Mouse (Mus musculus) ES-Bruce4 (cell line): ENCODE data around the gene Gtf2i. TPM values are rescaled to one million over a fixed set of nuclear protein-coding genes. Genes with fewer than 3 reads are reported as not detected.

ENCODE experiments used
- H3K27ac ChIP-seq: 2 replicates; pipeline ENCODE4 v1.5.1; 2012; ENCODE audit warnings: low read length, inconsistent platforms; ENCODE audit not compliant: insufficient read depth
- H3K27me3 ChIP-seq: 2 replicates; pipeline ENCODE4 v1.6.1; 2012; ENCODE audit warnings: mild to moderate bottlenecking, low read length, inconsistent platforms; ENCODE audit not compliant: control insufficient read depth, poor library complexity, insufficient read depth, severe bottlenecking
- H3K36me3 ChIP-seq: 2 replicates; pipeline ENCODE4 v1.6.1; 2012; ENCODE audit warnings: inconsistent platforms, mild to moderate bottlenecking, low read length, moderate library complexity; ENCODE audit not compliant: control insufficient read depth, poor library complexity, insufficient read depth, severe bottlenecking
- H3K4me1 ChIP-seq: one replicate; pipeline ENCODE4 v1.8.1; 2011; ENCODE audit warnings: low read length; ENCODE audit not compliant: control insufficient read depth, insufficient read depth
- H3K4me3 ChIP-seq: 2 replicates; pipeline ENCODE4 v1.5.1; 2011; ENCODE audit warnings: low read depth, mild to moderate bottlenecking, low read length
- H3K9ac ChIP-seq: 2 replicates; pipeline ENCODE4 v1.6.1; 2012; ENCODE audit warnings: low read depth, mild to moderate bottlenecking, inconsistent platforms; ENCODE audit not compliant: poor library complexity, severe bottlenecking
- H3K9me3 ChIP-seq: replicated peaks from 2 replicates; pipeline ENCODE4 v1.6.1; 2012; ENCODE audit warnings: mild to moderate bottlenecking, low read length, inconsistent platforms; ENCODE audit not compliant: control insufficient read depth, poor library complexity, insufficient read depth, severe bottlenecking
- CTCF ChIP-seq: IDR thresholded peaks from one replicate; pipeline ENCODE4 v1.8.1; 2011; ENCODE audit warnings: low read depth, low read length
- EP300 ChIP-seq: IDR thresholded peaks from 2 replicates; pipeline ENCODE4 v1.6.1; 2011; ENCODE audit warnings: low read depth, low read length; ENCODE audit not compliant: insufficient read depth
- POLR2A ChIP-seq: IDR thresholded peaks from one replicate; pipeline ENCODE4 v1.8.1; 2011; ENCODE audit warnings: low read length; ENCODE audit not compliant: insufficient read depth
- polyA plus RNA-seq: library from polyadenylated mRNA; stranded (reverse); fragments of >200 nt; gene quantifications from 2 replicates; pipeline ENCODE4 v1.2.4, GENCODE M21; 2011; ENCODE audit warnings: low read depth; ENCODE audit not compliant: missing spikeins, insufficient read depth, insufficient read length

Gtf2i gene
- polyA plus RNA-seq, 1 experiment: 242 TPM

- no peak overlapping the region for H3K9ac ChIP-seq
- H3K36me3 ChIP-seq: peaks cover 68% of the 10 kb centered on the region
- H3K27me3 ChIP-seq: no peaks in the 10 kb centered on the region
- H3K27ac ChIP-seq: no peak overlapping the region
- no peaks in the 10 kb centered on the region for H3K9me3 ChIP-seq
- no peak overlapping the region for H3K4me3 ChIP-seq
- H3K4me1 ChIP-seq: peaks cover 1% of the 10 kb centered on the region
- TF ChIP-seq POLR2A (no peak), EP300 (no peak), CTCF (no peak)
These were observed 70.7 kb downstream of the Gtf2i start for GRCm38 (mm10) chr5:134243661-134244436.

GRCm38 (mm10) chr5:134241831-134242230, 72.7 kb downstream of the Gtf2i start:
- Histone ChIP-seq H3K27me3 (no peaks in the 10 kb centered on the region), H3K9ac (no peak overlapping the region), H3K9me3 (no peaks in the 10 kb centered on the region), H3K4me1 (peaks cover 3% of the 10 kb centered on the region), H3K4me3 (no peak overlapping the region), H3K27ac (no peak overlapping the region), H3K36me3 (peaks cover 65% of the 10 kb centered on the region)
- TF ChIP-seq POLR2A (no peak), EP300 (no peak), CTCF (no peak)

- TF ChIP-seq CTCF (no peak), EP300 (peak; percentile 21; the same call in 1 of the 2 replicates)
- no peak overlapping the region for H3K27ac ChIP-seq
- peaks cover 3% of the 10 kb centered on the region for H3K4me1 ChIP-seq
- H3K36me3 ChIP-seq: peaks cover 38% of the 10 kb centered on the region
- no peak overlapping the region for H3K4me3 ChIP-seq
- no peak overlapping the region for H3K9ac ChIP-seq
- no peaks in the 10 kb centered on the region for H3K27me3 ChIP-seq
- no peaks in the 10 kb centered on the region for H3K9me3 ChIP-seq
These were observed 76.4 kb downstream of the Gtf2i start for GRCm38 (mm10) chr5:134237936-134238760.

GRCm38 (mm10) chr5:134237508-134237907, 77.1 kb downstream of the Gtf2i start:
- Histone ChIP-seq H3K27me3 (no peaks in the 10 kb centered on the region), H3K36me3 (peaks cover 32% of the 10 kb centered on the region), H3K9ac (no peak overlapping the region), H3K4me3 (no peak overlapping the region), H3K4me1 (peaks cover 4% of the 10 kb centered on the region), H3K27ac (no peak overlapping the region), H3K9me3 (no peaks in the 10 kb centered on the region)
- TF ChIP-seq POLR2A (no peak), EP300 (no peak), CTCF (no peak)

GRCm38 (mm10) chr5:134236796-134237195, 77.8 kb downstream of the Gtf2i start:
- peaks cover 5% of the 10 kb centered on the region for H3K4me1 ChIP-seq
- no peak for TF ChIP-seq EP300
- no peak for TF ChIP-seq POLR2A
- TF ChIP-seq CTCF: no peak
- H3K9ac ChIP-seq: no peak overlapping the region
- H3K4me3 ChIP-seq: no peak overlapping the region
- no peaks in the 10 kb centered on the region for H3K9me3 ChIP-seq
- H3K27me3 ChIP-seq: no peaks in the 10 kb centered on the region
- no peak overlapping the region for H3K27ac ChIP-seq
- H3K36me3 ChIP-seq: peaks cover 29% of the 10 kb centered on the region

- H3K9ac ChIP-seq: no peak overlapping the region
- H3K4me1 ChIP-seq: peaks cover 5% of the 10 kb centered on the region
- H3K27ac ChIP-seq: no peak overlapping the region
- TF ChIP-seq EP300: no peak
- TF ChIP-seq CTCF: no peak
- no peak for TF ChIP-seq POLR2A
- H3K27me3 ChIP-seq: no peaks in the 10 kb centered on the region
- no peak overlapping the region for H3K4me3 ChIP-seq
- H3K36me3 ChIP-seq: peaks cover 25% of the 10 kb centered on the region
- H3K9me3 ChIP-seq: no peaks in the 10 kb centered on the region
These were observed 78.3 kb downstream of the Gtf2i start for GRCm38 (mm10) chr5:134236241-134236640.
